Mouse (Mus musculus) CH12.LX (cell line): ENCODE results near the gene Fam71e2. TPM values are rescaled to one million over a fixed set of nuclear protein-coding genes. Genes with fewer than 3 reads are reported as not detected.

Source experiments
- DNase-seq: peaks from one replicate; pipeline ENCODE4 v3.0.0-alpha.2; 2013; ENCODE audit errors: extremely low read depth
- H3K27ac ChIP-seq: 2 replicates; pipeline ENCODE4 v1.5.1; 2012; ENCODE audit warnings: low read depth, mild to moderate bottlenecking, control low read depth, moderate library complexity; ENCODE audit not compliant: insufficient read depth
- H3K27me3 ChIP-seq: replicated peaks from 2 replicates; pipeline ENCODE3; 2012; ENCODE audit warnings: inconsistent platforms
- H3K36me3 ChIP-seq, 2 experiments: replicated peaks in 1 of 2; 2 replicates each; pipeline versions ENCODE3 to v1.6.1; 2012; ENCODE audit warnings: inconsistent platforms in 1 of 2, low read length in 1 of 2, mild to moderate bottlenecking in 1 of 2, mixed read lengths in 1 of 2, moderate library complexity in 1 of 2; ENCODE audit not compliant: control insufficient read depth in 1 of 2, insufficient read depth in 1 of 2
- H3K4me1 ChIP-seq, 2 experiments: 2 replicates each; pipeline ENCODE4 v1.6.1; 2012; ENCODE audit warnings: inconsistent platforms in 1 of 2, moderate library complexity in 1 of 2; ENCODE audit not compliant: insufficient read depth in 2 of 2, control insufficient read depth in 1 of 2
- H3K4me2 ChIP-seq: 2 replicates; pipeline ENCODE4 v1.6.1; 2012; ENCODE audit warnings: low read depth, mild to moderate bottlenecking, control low read depth; ENCODE audit not compliant: poor library complexity, insufficient read depth, severe bottlenecking
- H3K4me3 ChIP-seq, 3 experiments: fragments of 150-350 bp in 1 of 3; sonication (generic) in 1 of 3; replicated peaks in 1 of 3; 2 replicates each; pipeline versions ENCODE3 to v1.5.1; 2011 to 2012; ENCODE audit warnings: low read depth in 2 of 3, low read length in 2 of 3, mild to moderate bottlenecking in 2 of 3, moderate library complexity in 2 of 3, control low read depth in 1 of 3, improper control_type of control experiment in 1 of 3, inconsistent platforms in 1 of 3, mixed read lengths in 1 of 3; ENCODE audit not compliant: poor library complexity in 1 of 3
- H3K79me2 ChIP-seq: replicated peaks from 2 replicates; pipeline ENCODE4 v1.6.1; 2012; ENCODE audit warnings: mild to moderate bottlenecking, moderate library complexity; ENCODE audit not compliant: control insufficient read depth, poor library complexity, insufficient read depth, severe bottlenecking; ENCODE audit errors: extremely low read depth
- H3K9ac ChIP-seq: 2 replicates; pipeline ENCODE4 v1.6.1; 2012; ENCODE audit warnings: low read depth, mild to moderate bottlenecking, control low read depth, moderate library complexity; ENCODE audit not compliant: insufficient read depth
- H3K9me3 ChIP-seq: replicated peaks from 2 replicates; pipeline ENCODE3; 2012; ENCODE audit warnings: low read length, inconsistent platforms, mixed read lengths
- CHD1 ChIP-seq: IDR thresholded peaks from 2 replicates; pipeline ENCODE4 v1.6.1; 2012; ENCODE audit warnings: low read depth, low read length, improper control_type of control experiment, inconsistent platforms
- ELF1 ChIP-seq: IDR thresholded peaks from 2 replicates; pipeline ENCODE4 v1.6.1; 2014; ENCODE audit warnings: low read depth, mild to moderate bottlenecking, inconsistent platforms, low read length, improper control_type of control experiment
- ETS1 ChIP-seq: conservative IDR thresholded peaks from 2 replicates; pipeline ENCODE4 v1.6.1; 2012; ENCODE audit warnings: low read depth, mild to moderate bottlenecking, inconsistent platforms, low read length, improper control_type of control experiment, moderate library complexity
- GABPA ChIP-seq: IDR thresholded peaks from 2 replicates; pipeline ENCODE4 v1.6.1; 2012; ENCODE audit warnings: low read depth, low read length, improper control_type of control experiment, inconsistent platforms; ENCODE audit not compliant: insufficient replicate concordance
- IRF4 ChIP-seq: IDR thresholded peaks from 2 replicates; pipeline ENCODE4 v1.6.1; 2014; ENCODE audit warnings: low read depth, mild to moderate bottlenecking, inconsistent platforms, low read length, improper control_type of control experiment
- JUND ChIP-seq: conservative IDR thresholded peaks from 2 replicates; pipeline ENCODE4 v1.6.1; 2011; ENCODE audit warnings: low read depth, low read length, improper control_type of control experiment
- MYC ChIP-seq: IDR thresholded peaks from 2 replicates; pipeline ENCODE4 v1.6.1; 2011; ENCODE audit warnings: low read depth, mild to moderate bottlenecking, improper control_type of control experiment, low read length
- POLR2A ChIP-seq: IDR thresholded peaks from 2 replicates; pipeline ENCODE4 v1.6.1; 2011; ENCODE audit warnings: low read depth, mild to moderate bottlenecking, improper control_type of control experiment, low read length
- TBP ChIP-seq: conservative IDR thresholded peaks from 2 replicates; pipeline ENCODE4 v1.6.1; 2011; ENCODE audit warnings: low read depth, low read length, improper control_type of control experiment
- USF2 ChIP-seq: conservative IDR thresholded peaks from 2 replicates; pipeline ENCODE4 v1.6.1; 2011; ENCODE audit warnings: low read depth, low read length, improper control_type of control experiment
- ZC3H11A ChIP-seq: IDR thresholded peaks from 2 replicates; pipeline ENCODE4 v1.6.1; 2012; ENCODE audit warnings: low read depth, mild to moderate bottlenecking, inconsistent platforms, low read length, improper control_type of control experiment
- dilution Hi-C: fragments of 300-500 bp; cut with MboI; formaldehyde crosslinking; loops from 2 replicates; pipeline ENCODE4 v1.14.3; 2020; ENCODE audit warnings: low sequenced_read_pairs; ENCODE audit not compliant: extremely low pct_unique_long_range_greater_than_20kb, extremely low pct_ligation_motif_present
- in situ Hi-C: fragments of 300-500 bp; cut with MboI; formaldehyde crosslinking; loops from 3 replicates; pipeline ENCODE4 v1.14.3; 2019; ENCODE audit warnings: low sequenced_read_pairs, low pct_ligation_motif_present, low pct_unique_long_range_greater_than_20kb, mixed read lengths
- polyA plus RNA-seq: library from polyadenylated mRNA; unstranded; fragments of >175 nt; gene quantifications from 2 replicates; pipeline ENCODE4 v1.2.1, GENCODE M21; 2012; ENCODE audit warnings: low read depth; ENCODE audit not compliant: insufficient read length
- total RNA-seq, 2 experiments: library from RNA; depleted of rRNA; stranded (reverse); fragments of 300-350 nt in 1 of 2; fragments of >200 nt in 1 of 2; gene quantifications; 2 replicates each; pipeline ENCODE4 v1.2.3; 2012 to 2014

Gene Fam71e2
- total and polyA plus RNA-seq, 3 experiments = not detected

DNA sequence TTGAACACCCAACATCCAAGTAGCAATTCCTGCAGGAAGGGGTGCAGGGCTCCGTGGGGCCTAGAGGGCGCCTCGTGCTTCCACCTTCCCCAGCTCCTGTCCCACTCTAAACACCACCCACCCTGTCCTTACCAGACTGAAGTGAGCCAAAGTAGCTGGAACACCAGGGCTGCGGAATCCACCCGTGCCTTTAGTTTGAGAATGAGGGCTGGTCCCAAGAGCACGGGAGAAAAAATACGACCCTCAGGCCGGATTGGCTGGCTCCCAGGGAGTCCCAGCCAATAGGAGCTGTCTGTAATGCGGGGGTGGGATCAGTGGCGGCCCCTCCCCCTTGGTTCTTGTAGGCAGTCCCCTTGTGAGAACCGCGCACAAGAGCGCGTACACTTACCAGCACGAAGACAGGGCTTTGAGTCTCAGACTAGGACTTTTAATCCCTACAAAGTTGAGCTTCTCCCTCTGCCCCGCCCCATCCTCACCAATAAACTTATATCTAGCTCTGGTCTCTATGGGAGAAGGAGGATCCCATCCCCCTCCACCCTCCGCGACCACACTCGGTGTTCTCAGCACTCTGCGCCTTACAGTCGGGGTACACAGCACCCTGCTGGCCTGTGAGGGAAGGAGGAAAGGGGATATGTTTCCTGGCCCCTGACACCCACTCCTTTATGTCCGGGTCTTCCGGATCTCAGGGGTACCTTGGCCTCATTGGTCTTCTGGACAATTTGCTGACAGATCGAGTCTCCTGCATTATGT, 18.1 kb downstream of the Fam71e2 start, which contains the start of gene Cox6b2:
Gene Cox6b2 (minus strand): TSS at position 274 of the 750 bp plus-strand sequence.
- Histone ChIP-seq H3K4me3 (no peak within 1 kb of the TSS), H3K9me3 (no peaks in the 10 kb centered on the region), H3K4me1 (0 out of 4 replicates have a peak, but pooled peaks cover 0 to 4% of the 10 kb centered on the region in 2 experiments), H3K27me3 (no peaks in the 10 kb centered on the region), H3K36me3 (peaks cover 0 to 30% of the 10 kb centered on the region in 2 experiments), H3K79me2 (no peaks in the 10 kb centered on the region), H3K27ac (no peak within 1 kb of the TSS), H3K9ac (no peak within 1 kb of the TSS), H3K4me2 (no peak within 1 kb of the TSS)
- in situ Hi-C loops (no loop called here), dilution Hi-C loops (no loop called here)
- no peak for TF ChIP-seq IRF4
- no peak for TF ChIP-seq MYC
- TF ChIP-seq ELF1 = no peak
- no peak for DNase-seq

GRCm38 (mm10) chr7:4751971-4752820, 18.9 kb downstream of the Fam71e2 start:
- 0 out of 4 replicates have a peak, but pooled peaks cover 0 to 4% of the 10 kb centered on the region in 2 experiments for H3K4me1 ChIP-seq
- no peak overlapping the region for H3K4me2 ChIP-seq
- H3K27me3 ChIP-seq = no peaks in the 10 kb centered on the region
- H3K79me2 ChIP-seq = no peaks in the 10 kb centered on the region
- no peak overlapping the region for H3K4me3 ChIP-seq
- no peak overlapping the region for H3K27ac ChIP-seq
- in situ Hi-C loops (no loop called here), dilution Hi-C loops (no loop called here)
- no peak for DNase-seq
- H3K9ac ChIP-seq = no peak overlapping the region
- TF ChIP-seq CHD1 (no peak), IRF4 (no peak), GABPA (no peak), ZC3H11A (no peak), USF2 (no peak), ETS1 (no peak), POLR2A (no peak), TBP (no peak), JUND (no peak)
- H3K36me3 ChIP-seq = peaks cover 0 to 37% of the 10 kb centered on the region in 2 experiments
- no peaks in the 10 kb centered on the region for H3K9me3 ChIP-seq
